Mouse (Mus musculus) CH12.LX (cell line): ENCODE data around the gene Sgca. TPM values are rescaled to one million over a fixed set of nuclear protein-coding genes. Genes with fewer than 3 reads are reported as not detected.

Source experiments
- DNase-seq: peaks from one replicate; pipeline ENCODE4 v3.0.0-alpha.2; 2013; ENCODE audit errors: extremely low read depth
- H3K27ac ChIP-seq: 2 replicates; pipeline ENCODE4 v1.5.1; 2012; ENCODE audit warnings: low read depth, mild to moderate bottlenecking, control low read depth, moderate library complexity; ENCODE audit not compliant: insufficient read depth
- H3K27me3 ChIP-seq: replicated peaks from 2 replicates; pipeline ENCODE3; 2012; ENCODE audit warnings: inconsistent platforms
- H3K36me3 ChIP-seq, 2 experiments: replicated peaks in 1 of 2; 2 replicates each; pipeline versions ENCODE3 to v1.6.1; 2012; ENCODE audit warnings: inconsistent platforms in 1 of 2, low read length in 1 of 2, mild to moderate bottlenecking in 1 of 2, mixed read lengths in 1 of 2, moderate library complexity in 1 of 2; ENCODE audit not compliant: control insufficient read depth in 1 of 2, insufficient read depth in 1 of 2
- H3K4me1 ChIP-seq, 2 experiments: 2 replicates each; pipeline ENCODE4 v1.6.1; 2012; ENCODE audit warnings: inconsistent platforms in 1 of 2, moderate library complexity in 1 of 2; ENCODE audit not compliant: insufficient read depth in 2 of 2, control insufficient read depth in 1 of 2
- H3K4me2 ChIP-seq: 2 replicates; pipeline ENCODE4 v1.6.1; 2012; ENCODE audit warnings: low read depth, mild to moderate bottlenecking, control low read depth; ENCODE audit not compliant: poor library complexity, insufficient read depth, severe bottlenecking
- H3K4me3 ChIP-seq, 3 experiments: fragments of 150-350 bp in 1 of 3; sonication (generic) in 1 of 3; replicated peaks in 1 of 3; 2 replicates each; pipeline versions ENCODE3 to v1.5.1; 2011 to 2012; ENCODE audit warnings: low read depth in 2 of 3, low read length in 2 of 3, mild to moderate bottlenecking in 2 of 3, moderate library complexity in 2 of 3, control low read depth in 1 of 3, improper control_type of control experiment in 1 of 3, inconsistent platforms in 1 of 3, mixed read lengths in 1 of 3; ENCODE audit not compliant: poor library complexity in 1 of 3
- H3K79me2 ChIP-seq: replicated peaks from 2 replicates; pipeline ENCODE4 v1.6.1; 2012; ENCODE audit warnings: mild to moderate bottlenecking, moderate library complexity; ENCODE audit not compliant: control insufficient read depth, poor library complexity, insufficient read depth, severe bottlenecking; ENCODE audit errors: extremely low read depth
- H3K9ac ChIP-seq: 2 replicates; pipeline ENCODE4 v1.6.1; 2012; ENCODE audit warnings: low read depth, mild to moderate bottlenecking, control low read depth, moderate library complexity; ENCODE audit not compliant: insufficient read depth
- H3K9me3 ChIP-seq: replicated peaks from 2 replicates; pipeline ENCODE3; 2012; ENCODE audit warnings: low read length, inconsistent platforms, mixed read lengths
- BHLHE40 ChIP-seq: IDR thresholded peaks from 2 replicates; pipeline ENCODE4 v1.6.1; 2011; ENCODE audit warnings: mild to moderate bottlenecking, low read depth, low read length, improper control_type of control experiment
- CHD2 ChIP-seq: IDR thresholded peaks from 2 replicates; pipeline ENCODE4 v1.6.1; 2011; ENCODE audit warnings: low read length, improper control_type of control experiment
- E2F4 ChIP-seq: IDR thresholded peaks from 2 replicates; pipeline ENCODE4 v1.6.1; 2011; ENCODE audit warnings: low read depth, low read length, improper control_type of control experiment; ENCODE audit not compliant: insufficient replicate concordance
- ELF1 ChIP-seq: IDR thresholded peaks from 2 replicates; pipeline ENCODE4 v1.6.1; 2014; ENCODE audit warnings: low read depth, mild to moderate bottlenecking, inconsistent platforms, low read length, improper control_type of control experiment
- EP300 ChIP-seq: IDR thresholded peaks from 2 replicates; pipeline ENCODE4 v1.6.1; 2011; ENCODE audit warnings: low read length, improper control_type of control experiment
- ETS1 ChIP-seq: conservative IDR thresholded peaks from 2 replicates; pipeline ENCODE4 v1.6.1; 2012; ENCODE audit warnings: low read depth, mild to moderate bottlenecking, inconsistent platforms, low read length, improper control_type of control experiment, moderate library complexity
- IRF4 ChIP-seq: IDR thresholded peaks from 2 replicates; pipeline ENCODE4 v1.6.1; 2014; ENCODE audit warnings: low read depth, mild to moderate bottlenecking, inconsistent platforms, low read length, improper control_type of control experiment
- JUND ChIP-seq: conservative IDR thresholded peaks from 2 replicates; pipeline ENCODE4 v1.6.1; 2011; ENCODE audit warnings: low read depth, low read length, improper control_type of control experiment
- MAX ChIP-seq: IDR thresholded peaks from 2 replicates; pipeline ENCODE4 v1.6.1; 2011; ENCODE audit warnings: low read length, improper control_type of control experiment
- MAZ ChIP-seq: IDR thresholded peaks from 2 replicates; pipeline ENCODE4 v1.6.1; 2012; ENCODE audit warnings: low read depth, mild to moderate bottlenecking, inconsistent platforms, low read length, improper control_type of control experiment, moderate library complexity
- MXI1 ChIP-seq: IDR thresholded peaks from 2 replicates; pipeline ENCODE4 v1.6.1; 2011; ENCODE audit warnings: mild to moderate bottlenecking, low read depth, low read length, improper control_type of control experiment
- NELFE ChIP-seq: IDR thresholded peaks from 2 replicates; pipeline ENCODE4 v1.6.1; 2011; ENCODE audit warnings: low read depth, low read length, improper control_type of control experiment
- POLR2A ChIP-seq: IDR thresholded peaks from 2 replicates; pipeline ENCODE4 v1.6.1; 2011; ENCODE audit warnings: low read depth, mild to moderate bottlenecking, improper control_type of control experiment, low read length
- POLR2AphosphoS2 ChIP-seq: IDR thresholded peaks from 2 replicates; pipeline ENCODE4 v1.6.1; 2011; ENCODE audit warnings: low read depth, low read length, improper control_type of control experiment
- RCOR1 ChIP-seq: conservative IDR thresholded peaks from 2 replicates; pipeline ENCODE4 v1.6.1; 2012; ENCODE audit warnings: low read depth, mild to moderate bottlenecking, inconsistent platforms, low read length, improper control_type of control experiment
- SIN3A ChIP-seq: IDR thresholded peaks from 2 replicates; pipeline ENCODE4 v1.6.1; 2012; ENCODE audit warnings: low read length, improper control_type of control experiment, inconsistent platforms
- TBP ChIP-seq: conservative IDR thresholded peaks from 2 replicates; pipeline ENCODE4 v1.6.1; 2011; ENCODE audit warnings: low read depth, low read length, improper control_type of control experiment
- TCF12 ChIP-seq: IDR thresholded peaks from 2 replicates; pipeline ENCODE4 v1.6.1; 2014; ENCODE audit warnings: low read depth, mild to moderate bottlenecking, inconsistent platforms, low read length, improper control_type of control experiment
- UBTF ChIP-seq: IDR thresholded peaks from 2 replicates; pipeline ENCODE4 v1.6.1; 2012; ENCODE audit warnings: low read depth, mild to moderate bottlenecking, inconsistent platforms, low read length, improper control_type of control experiment, moderate library complexity
- USF1 ChIP-seq: IDR thresholded peaks from 2 replicates; pipeline ENCODE4 v1.6.1; 2014; ENCODE audit warnings: low read depth, mild to moderate bottlenecking, inconsistent platforms, low read length, improper control_type of control experiment
- ZKSCAN1 ChIP-seq: IDR thresholded peaks from 2 replicates; pipeline ENCODE4 v1.6.1; 2012; ENCODE audit warnings: low read depth, inconsistent platforms, low read length, improper control_type of control experiment, borderline replicate concordance
- ZMIZ1 ChIP-seq: IDR thresholded peaks from 2 replicates; pipeline ENCODE4 v1.6.1; 2012; ENCODE audit warnings: low read depth, mild to moderate bottlenecking, inconsistent platforms, low read length, improper control_type of control experiment
- ZNF384 ChIP-seq: IDR thresholded peaks from 2 replicates; pipeline ENCODE4 v1.6.1; 2012; ENCODE audit warnings: low read depth, low read length, improper control_type of control experiment, inconsistent platforms
- dilution Hi-C: fragments of 300-500 bp; cut with MboI; formaldehyde crosslinking; loops from 2 replicates; pipeline ENCODE4 v1.14.3; 2020; ENCODE audit warnings: low sequenced_read_pairs; ENCODE audit not compliant: extremely low pct_unique_long_range_greater_than_20kb, extremely low pct_ligation_motif_present
- in situ Hi-C: fragments of 300-500 bp; cut with MboI; formaldehyde crosslinking; loops from 3 replicates; pipeline ENCODE4 v1.14.3; 2019; ENCODE audit warnings: low sequenced_read_pairs, low pct_ligation_motif_present, low pct_unique_long_range_greater_than_20kb, mixed read lengths
- polyA plus RNA-seq: library from polyadenylated mRNA; unstranded; fragments of >175 nt; gene quantifications from 2 replicates; pipeline ENCODE4 v1.2.1, GENCODE M21; 2012; ENCODE audit warnings: low read depth; ENCODE audit not compliant: insufficient read length
- total RNA-seq, 2 experiments: library from RNA; depleted of rRNA; stranded (reverse); fragments of 300-350 nt in 1 of 2; fragments of >200 nt in 1 of 2; gene quantifications; 2 replicates each; pipeline ENCODE4 v1.2.3; 2012 to 2014

The Sgca gene
- total and polyA plus RNA-seq, 3 experiments, result 0.08 to 0.39 TPM; not detected in 1

DNA sequence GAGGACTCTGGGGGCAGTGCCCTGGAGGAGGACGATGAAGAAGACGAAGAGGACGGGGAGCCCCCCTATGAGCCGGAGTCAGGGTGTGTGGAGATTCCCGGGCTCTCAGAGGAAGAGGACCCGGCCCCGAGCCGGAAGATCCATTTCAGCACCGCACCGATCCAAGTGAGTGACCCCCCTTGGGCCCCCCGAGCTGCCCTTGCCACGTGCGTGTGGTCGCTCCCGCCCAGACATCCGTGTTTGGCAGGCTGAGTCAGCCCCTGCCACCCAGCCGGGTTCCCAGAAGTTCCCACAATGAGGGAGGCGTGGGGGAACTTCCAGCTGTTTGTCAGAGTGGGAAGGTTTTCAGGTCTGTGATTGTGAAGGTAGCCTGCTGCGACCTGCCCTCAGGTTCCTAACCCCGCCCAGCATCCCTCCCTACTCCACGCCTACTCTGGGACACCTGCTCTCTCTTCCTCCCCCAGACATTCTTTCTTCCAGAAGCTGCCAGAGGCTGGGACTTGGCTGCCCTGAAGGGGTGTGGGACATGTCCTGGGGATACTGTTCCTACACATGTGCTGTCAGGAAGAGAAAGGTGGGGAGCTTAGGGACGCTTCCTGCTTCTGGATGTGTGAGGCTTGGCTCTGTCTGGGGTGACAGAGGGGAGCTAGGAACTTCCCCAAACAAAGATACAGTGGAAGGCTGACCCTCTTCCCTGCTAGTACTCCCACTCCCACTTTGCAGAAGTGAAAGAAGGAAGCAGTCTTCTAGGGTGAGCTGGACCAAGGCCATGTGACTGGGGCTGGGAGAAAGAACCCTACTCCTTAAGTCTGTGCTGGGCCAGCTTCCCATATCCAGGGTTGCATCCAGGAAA, 16.9 kb upstream of the Sgca start:
- H3K4me1 ChIP-seq, result peaks cover 25 to 57% of the 10 kb centered on the region in 2 experiments
- peaks cover 3% of the 10 kb centered on the region for H3K27me3 ChIP-seq
- TF ChIP-seq MXI1 (peak; percentile 4; the same call in 1 of the 2 replicates), CHD2 (0 out of 2 replicates have a peak, but pooled peaks have one; percentile 34), NELFE (no peak), ELF1 (0 out of 2 replicates have a peak, but pooled peaks have one; percentile 30), USF1 (peak; percentile 40), JUND (no peak), BHLHE40 (peak; percentile 16; the same call in 1 of the 2 replicates), ZNF384 (no peak), ZKSCAN1 (no peak), MAX (peak; percentile 41; the same call in 1 of the 2 replicates), SIN3A (peak; percentile 38), E2F4 (no peak), EP300 (peak; percentile 76), RCOR1 (no peak; the same call in 1 of the 2 replicates), IRF4 (peak; percentile 80), TCF12 (peak; percentile 32), ZMIZ1 (no peak), MAZ (0 out of 2 replicates have a peak, but pooled peaks have one; percentile 17), ETS1 (no peak)
- peak overlapping the region; percentile 19 to 78 (median 65) for H3K4me3 ChIP-seq
- DNase-seq, result no peak
- dilution Hi-C loops, result no loop called here
- H3K36me3 ChIP-seq, result peaks cover 15 to 38% of the 10 kb centered on the region in 2 experiments
- no peaks in the 10 kb centered on the region for H3K9me3 ChIP-seq
- in situ Hi-C loops, result no loop called here
- H3K27ac ChIP-seq, result no peak overlapping the region
- peak overlapping the region; percentile 72 for H3K4me2 ChIP-seq
- peak overlapping the region; percentile 84; the same call in 1 of the 2 replicates for H3K9ac ChIP-seq
- 0 out of 2 replicates have a peak, but pooled peaks cover 3% of the 10 kb centered on the region for H3K79me2 ChIP-seq

DNA sequence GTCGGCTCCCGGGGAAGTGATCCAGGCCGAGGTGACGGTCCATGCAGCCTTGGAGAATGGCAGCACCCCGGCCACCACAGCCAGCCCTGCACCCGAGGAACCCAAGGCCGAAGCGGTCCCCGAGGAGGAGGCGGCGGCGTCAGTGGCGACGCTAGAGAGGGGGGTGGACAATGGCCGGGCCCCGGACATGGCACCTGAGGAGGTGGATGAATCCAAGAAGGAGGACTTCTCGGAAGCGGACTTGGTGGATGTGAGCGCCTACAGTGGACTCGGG, 16.3 kb upstream of the Sgca start:
- dilution Hi-C loops, result no loop called here
- H3K27ac ChIP-seq, result no peak overlapping the region

More for the DNA sequence above, 16.3 kb upstream of the Sgca start:
- Histone ChIP-seq H3K4me1 (peaks cover 25 to 57% of the 10 kb centered on the region in 2 experiments), H3K9ac (peak overlapping the region; percentile 84; the same call in 1 of the 2 replicates), H3K79me2 (0 out of 2 replicates have a peak, but pooled peaks cover 3% of the 10 kb centered on the region), H3K36me3 (peaks cover 9 to 32% of the 10 kb centered on the region in 2 experiments), H3K4me3 (peak overlapping the region; percentile 19 to 78 (median 65)), H3K9me3 (no peaks in the 10 kb centered on the region)
- no peak for TF ChIP-seq POLR2A
- no peak for TF ChIP-seq MAX
- no peak for TF ChIP-seq E2F4
- no peak for TF ChIP-seq UBTF
- no peak for TF ChIP-seq POLR2AphosphoS2
- TF ChIP-seq TBP, result no peak
- no peak for TF ChIP-seq SIN3A
- TF ChIP-seq, all 38 proteins: peak for 0
- in situ Hi-C loops, result no loop called here
- H3K4me2 ChIP-seq, result peak overlapping the region; percentile 72
- peaks cover 6% of the 10 kb centered on the region for H3K27me3 ChIP-seq
- DNase-seq, result no peak
